Mouse (Mus musculus): ENCODE measurements around the gene Zfp446.

DNA sequence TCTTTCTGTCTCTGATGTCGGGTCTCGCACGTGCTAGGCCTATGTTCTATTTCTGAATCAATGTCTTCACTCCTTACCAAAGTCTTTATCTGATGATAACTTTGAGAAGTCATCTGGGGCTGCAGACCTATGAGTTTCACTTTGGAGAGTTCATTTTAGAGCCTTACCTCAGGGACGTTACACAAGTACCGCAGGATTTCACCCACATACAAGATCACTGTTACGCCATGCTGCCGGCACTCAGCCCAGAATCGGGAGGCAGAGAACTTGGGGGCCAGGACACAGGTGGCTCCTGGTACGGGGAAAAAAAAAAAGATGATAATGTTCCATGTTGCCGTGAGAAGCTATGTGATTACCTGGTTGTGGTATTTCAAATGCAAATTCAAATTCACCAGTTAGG lies 15.5 kb downstream of the Zfp446 start:
- TF ChIP-seq EP300 (optimal IDR thresholded peaks at IDR 0.05), result no peak
- no peak for TF ChIP-seq CTCF (IDR thresholded peaks at IDR 0.05; ENCODE audit: low read depth)
